Mouse (Mus musculus) fibroblast of lung, adult 2 months (primary cell): ENCODE data around the gene Tiparp.

Experiments used
- DNase-seq: peaks from one replicate; pipeline ENCODE4 v3.0.0-alpha.2; 2011; ENCODE audit warnings: low read depth

Gene Tiparp

DNA sequence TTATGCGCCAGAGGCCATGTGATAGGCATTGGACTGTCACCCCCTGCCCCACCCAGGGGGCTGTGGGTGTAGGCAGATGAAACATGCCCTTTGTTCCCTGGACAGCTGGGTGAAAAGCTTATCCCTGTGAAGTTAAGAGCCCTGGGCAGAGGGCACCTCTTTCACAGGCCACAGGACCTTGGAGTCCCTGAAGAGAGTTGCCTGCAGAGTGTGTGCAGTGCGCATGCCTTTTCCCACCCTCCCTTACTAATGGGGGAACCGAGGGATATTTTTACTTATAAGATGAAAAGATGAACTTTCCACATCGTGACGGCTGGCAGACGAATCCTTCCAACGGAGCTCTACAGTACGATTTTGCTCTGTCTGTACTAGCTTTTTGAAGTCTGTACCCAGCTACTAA, 57.1 kb downstream of the Tiparp start:
- DNase-seq = no peak

DNA sequence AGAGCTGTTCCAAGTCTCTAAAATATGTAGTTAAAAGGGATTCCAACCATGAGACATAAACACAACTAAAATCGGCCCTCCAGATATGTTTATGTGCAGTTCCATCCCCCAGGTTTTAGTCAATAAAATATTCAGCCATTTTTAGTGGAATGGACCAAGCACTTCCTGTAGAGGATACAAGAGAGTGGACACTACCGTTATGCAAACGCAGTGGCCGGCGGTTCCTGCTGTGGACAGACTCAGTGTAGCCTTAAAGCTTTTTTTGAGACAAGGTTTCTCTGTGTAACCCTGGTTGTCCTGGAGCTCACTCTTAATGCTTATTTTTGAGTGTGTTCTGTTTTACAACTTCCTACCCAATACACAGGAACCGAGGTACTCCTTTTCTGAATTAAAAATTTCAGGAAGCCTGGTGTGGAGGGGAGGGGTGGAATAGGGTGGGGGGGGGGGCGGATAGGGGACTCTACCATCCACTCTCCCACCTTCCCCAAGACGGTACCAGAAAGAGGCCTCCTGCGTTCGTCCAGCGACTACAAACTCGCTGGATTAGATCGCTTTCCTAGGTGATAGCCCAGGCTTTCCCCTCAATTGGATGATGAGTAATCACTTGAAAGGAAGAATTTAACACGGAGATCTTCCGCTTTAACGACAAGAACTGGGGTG, 57.7 kb downstream of the Tiparp start:
- no peak for DNase-seq

DNA sequence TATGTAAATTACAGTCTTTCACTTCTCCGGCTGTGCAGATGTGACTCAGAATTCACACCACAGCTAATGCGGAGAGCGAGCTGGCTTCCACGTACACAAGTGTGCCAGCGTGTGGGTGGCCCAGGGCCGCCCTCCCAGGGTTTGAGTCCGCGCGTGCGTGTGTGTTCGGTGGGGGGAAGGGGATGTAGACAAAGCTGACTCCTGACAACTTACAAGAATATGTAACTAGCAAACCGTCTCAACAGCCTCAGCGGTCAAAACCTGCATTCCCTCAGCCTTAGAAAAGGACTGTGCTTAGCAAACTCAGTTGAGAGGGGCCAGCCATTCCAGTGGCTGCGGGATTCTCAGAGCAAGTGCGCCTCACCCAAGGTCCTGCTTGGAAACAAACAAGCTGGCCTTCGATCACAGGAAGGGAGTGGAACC, 58.3 kb downstream of the Tiparp start:
- DNase-seq = peak; percentile 55

DNA sequence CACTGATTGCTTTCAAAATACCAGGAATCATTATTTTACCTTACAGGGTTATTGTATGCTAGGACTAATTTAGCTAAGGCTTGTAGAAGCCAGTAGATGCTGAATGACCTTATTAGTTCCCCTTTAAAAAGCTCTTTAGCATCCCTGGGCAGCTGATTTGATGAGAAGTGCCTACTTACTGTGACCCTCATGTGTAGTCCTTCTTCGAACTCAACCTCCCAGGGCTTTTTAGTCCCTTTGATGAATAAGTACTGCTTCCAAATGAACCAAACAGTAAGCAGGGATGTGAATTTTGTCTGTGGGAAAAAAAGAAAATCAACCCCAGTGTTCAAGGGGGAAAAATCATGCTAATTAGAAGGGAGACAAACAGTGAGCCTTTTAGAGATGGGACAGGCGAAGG, 58.8 kb downstream of the Tiparp start:
- no peak for DNase-seq

DNA sequence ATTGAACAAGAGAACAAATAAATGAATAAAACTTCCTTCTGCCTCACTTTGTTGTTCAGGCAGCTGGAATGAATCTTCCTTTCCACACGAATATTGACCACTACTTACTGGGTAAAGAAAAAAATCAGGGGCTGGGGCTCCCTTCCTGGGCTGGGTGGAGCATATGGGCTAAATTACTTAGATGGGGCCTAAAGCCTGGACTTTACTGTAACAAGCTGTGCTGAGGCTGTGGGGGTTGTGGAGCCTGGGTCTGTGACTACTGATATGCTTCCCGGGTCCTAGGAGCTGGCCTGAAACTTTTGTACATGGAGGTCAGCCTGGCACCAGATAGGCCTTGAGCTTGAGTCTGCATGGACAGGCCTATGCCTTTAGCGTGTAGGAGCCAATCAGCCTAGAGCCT, 60.2 kb downstream of the Tiparp start:
- no peak for DNase-seq

DNA sequence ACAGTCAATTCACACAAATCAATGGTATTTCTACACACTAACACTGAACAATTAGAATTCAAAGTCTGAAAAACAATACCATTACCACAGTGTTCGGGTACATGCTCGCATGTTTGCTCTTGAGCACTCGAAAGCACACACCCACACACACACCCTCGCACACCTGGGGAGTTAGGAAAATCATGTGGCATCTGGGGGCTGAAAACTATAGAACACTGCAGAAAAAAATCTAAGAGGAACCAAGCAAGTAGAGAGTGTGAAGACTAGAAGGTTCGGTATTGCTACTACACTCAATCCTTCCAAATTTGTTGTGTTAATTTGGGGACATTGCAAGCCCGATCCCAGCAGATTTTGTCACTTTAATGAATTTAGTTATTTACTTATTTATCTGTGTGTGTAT, 64.6 kb downstream of the Tiparp start:
- DNase-seq = no peak

DNA sequence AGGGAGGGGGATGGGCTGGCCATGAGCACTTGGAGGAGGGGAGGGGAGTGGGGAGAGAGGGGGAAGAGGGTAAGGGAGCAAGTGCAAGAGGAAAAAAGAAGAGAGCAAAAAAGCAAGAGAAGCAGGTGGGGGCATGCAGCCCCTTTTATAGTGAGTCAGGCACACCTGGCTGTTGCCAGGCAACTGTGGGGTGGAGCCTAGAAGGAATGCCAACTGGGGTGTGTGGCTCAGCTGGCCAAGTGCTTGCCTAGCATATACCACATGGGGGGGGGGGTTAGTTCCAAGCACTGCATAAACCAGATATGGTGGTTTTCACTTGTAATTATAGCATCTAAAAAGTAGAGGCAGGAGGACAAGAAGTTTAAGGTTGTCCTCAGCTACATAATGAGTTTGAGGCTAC, 66.3 kb downstream of the Tiparp start:
- no peak for DNase-seq

DNA sequence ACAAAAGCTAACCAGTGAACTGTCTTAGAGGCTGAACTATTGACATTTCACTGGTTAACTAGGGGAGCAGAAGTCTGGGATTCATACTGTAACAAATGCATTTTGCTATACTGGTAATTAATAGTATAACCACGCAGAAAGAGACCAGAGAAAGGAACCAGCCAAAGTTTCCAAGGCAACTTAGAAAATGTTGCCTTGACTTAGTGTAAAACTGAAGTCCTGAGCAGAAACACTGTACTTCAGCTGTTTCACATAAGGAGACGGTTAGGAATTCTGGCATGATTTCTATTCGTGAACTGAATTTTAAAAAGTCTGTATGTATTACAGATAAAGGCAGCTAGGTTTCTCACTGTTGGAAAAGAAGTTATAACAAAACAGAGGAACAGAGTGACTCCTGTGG, 67.0 kb downstream of the Tiparp start:
- DNase-seq = no peak

DNA sequence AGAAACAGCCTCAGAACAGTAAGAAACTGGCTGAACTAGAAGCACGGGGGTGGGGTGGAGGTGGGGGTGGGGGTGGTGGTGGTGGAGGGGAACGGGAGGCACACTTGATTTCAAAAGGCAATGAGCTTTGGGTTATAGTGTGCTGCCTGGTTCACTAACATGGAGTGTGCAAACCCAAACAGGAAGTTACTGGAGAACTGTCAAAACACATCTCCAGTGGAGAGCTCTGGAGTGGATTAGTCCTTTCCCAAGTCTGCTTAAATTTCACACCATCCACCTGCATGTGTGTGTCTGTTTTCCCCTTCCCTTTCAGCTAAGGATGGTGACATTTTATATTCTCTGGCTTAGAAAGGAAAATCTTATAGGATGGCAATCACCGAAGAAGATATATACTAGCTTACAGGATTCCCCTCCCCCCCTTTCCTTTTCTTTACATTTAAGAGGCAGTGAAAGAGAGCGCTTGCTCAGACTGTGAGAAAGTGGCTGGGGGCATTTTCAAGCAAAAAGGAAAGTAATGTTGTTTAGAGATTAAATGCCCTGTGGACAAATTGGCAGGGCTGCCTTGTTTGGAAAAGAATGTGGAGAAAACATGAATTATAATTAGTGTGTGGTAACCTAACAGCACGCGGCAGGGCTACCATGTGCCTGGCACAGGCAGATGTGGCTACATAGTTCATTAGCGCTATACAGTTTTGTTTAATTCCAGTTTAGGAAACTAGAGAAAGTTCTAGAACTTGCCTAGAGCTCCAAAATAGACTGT, 70.0 kb downstream of the Tiparp start:
- DNase-seq = no peak

DNA sequence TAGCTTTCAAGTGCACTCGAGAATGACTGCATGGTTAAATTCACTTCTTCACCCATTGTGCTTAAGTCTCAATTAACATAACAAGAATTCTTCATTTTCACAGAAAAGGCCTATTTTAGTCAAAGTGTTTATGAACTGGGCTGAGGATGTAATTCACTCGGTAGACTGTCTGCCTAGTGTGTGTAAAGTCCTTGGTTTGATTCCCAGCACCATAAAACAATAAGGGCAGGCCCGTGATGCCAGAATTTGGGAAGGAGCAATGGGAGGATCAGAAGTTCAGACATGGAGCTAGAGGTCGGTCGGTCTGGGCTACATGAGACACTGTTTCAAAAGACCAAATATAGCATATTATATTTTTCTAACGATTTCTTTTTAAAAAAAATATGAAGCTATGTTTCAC, 70.9 kb downstream of the Tiparp start:
- DNase-seq = no peak

DNA sequence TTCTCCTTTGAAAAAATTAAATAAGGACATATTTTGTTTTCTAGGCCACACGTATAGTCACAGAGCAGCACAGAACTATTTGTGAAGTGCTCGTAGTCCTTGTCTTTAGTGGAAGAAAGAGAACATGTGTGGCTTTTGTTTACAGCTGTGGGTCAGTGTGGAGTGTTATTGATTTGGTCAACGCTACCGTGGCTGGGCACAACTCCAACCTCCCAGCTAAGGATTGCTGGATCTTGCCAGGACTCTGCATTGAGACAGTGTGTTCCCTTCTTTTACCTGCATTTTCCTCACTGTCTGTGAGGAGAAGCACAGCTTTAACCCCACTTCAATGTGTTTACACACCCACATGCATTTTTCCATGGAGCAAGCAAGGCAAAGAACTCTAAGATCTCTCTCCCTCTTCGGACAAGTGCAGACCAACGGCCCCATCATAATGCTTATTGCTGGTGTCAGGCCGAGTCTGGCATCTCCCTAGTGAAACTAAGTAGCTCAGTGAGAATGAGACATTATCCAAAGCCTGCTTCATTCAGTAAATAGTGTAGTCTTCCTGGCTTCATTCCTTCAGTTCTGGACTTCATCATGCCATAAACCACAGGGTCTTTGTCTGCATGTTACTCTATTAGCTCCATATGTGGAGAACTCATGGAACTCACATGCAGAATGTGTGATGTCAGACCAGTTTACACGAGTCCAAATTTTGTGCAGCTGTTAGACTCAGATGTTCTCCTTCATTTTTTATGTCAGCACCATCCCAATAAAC, 73.3 kb downstream of the Tiparp start:
- DNase-seq = no peak

DNA sequence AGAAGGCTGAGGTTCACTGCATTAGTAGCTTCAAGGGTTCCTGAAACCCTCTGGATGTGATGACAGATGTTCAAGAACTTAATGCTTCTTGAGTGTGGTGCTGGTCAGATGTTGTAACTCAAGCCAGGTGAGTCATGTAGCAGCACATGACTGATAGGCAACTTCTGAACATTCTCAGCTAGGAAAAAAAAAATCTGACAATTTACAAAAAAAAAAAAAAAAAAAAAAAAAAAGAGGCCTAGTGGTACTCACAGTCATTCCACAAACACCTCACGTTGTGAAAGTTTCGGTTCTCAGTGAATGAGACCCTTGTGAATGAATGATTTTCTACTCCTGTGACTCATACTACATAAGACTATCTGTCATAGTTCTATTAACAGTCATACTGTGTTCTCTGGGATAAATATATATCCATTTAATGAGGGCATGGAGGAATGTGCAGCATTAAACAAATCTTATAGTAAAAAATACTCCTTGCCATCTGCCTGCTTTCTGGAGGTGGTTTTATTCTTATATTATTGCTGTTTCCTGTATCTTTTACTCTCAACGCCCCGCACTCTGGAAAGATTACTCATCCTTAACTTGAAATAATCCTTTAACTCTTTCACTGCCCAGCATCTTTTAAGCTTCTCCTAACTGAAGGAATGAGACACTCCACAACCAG, 75.3 kb downstream of the Tiparp start:
- DNase-seq = peak; percentile 77
